Mouse (Mus musculus) hindbrain, embryonic 13.5 days (tissue): ENCODE measurements around the gene Epha2. TPM values are rescaled to one million over a fixed set of nuclear protein-coding genes. Genes with fewer than 3 reads are reported as not detected.
A peak's percentile ranks its signal among the peaks of the same experiment; 100 is the strongest.

Experiments used
- ATAC-seq: fragments of 200-750 bp; cut with Nextera tagmentation; 2 replicates; pipeline ENCODE4 v1.8.0; 2017; ENCODE audit warnings: moderate TSS enrichment; ENCODE audit not compliant: low FRiP score
- H3K27ac ChIP-seq: fragments of 300-500 bp; sonication (generic); 2 replicates; pipeline ENCODE4 v1.5.1; 2015; ENCODE audit warnings: inconsistent platforms, mild to moderate bottlenecking, moderate library complexity
- H3K27me3 ChIP-seq: fragments of 300-500 bp; sonication (generic); 2 replicates; pipeline ENCODE4 v1.6.1; 2015; ENCODE audit warnings: mild to moderate bottlenecking, inconsistent platforms
- H3K36me3 ChIP-seq: fragments of 300-500 bp; sonication (generic); 2 replicates; pipeline ENCODE4 v1.6.1; 2015; ENCODE audit warnings: mild to moderate bottlenecking, inconsistent platforms
- H3K4me1 ChIP-seq: fragments of 300-500 bp; sonication (generic); replicated peaks from 2 replicates; pipeline ENCODE4 v1.6.1; 2015; ENCODE audit warnings: inconsistent platforms
- H3K4me2 ChIP-seq: fragments of 300-500 bp; sonication (generic); 2 replicates; pipeline ENCODE4 v1.6.1; 2015; ENCODE audit warnings: inconsistent platforms, mild to moderate bottlenecking, moderate library complexity
- H3K4me3 ChIP-seq: fragments of 300-500 bp; sonication (generic); 2 replicates; pipeline ENCODE4 v1.5.1; 2015; ENCODE audit warnings: mild to moderate bottlenecking, inconsistent platforms
- H3K9ac ChIP-seq: fragments of 300-500 bp; sonication (generic); 2 replicates; pipeline ENCODE4 v1.6.1; 2015; ENCODE audit warnings: mild to moderate bottlenecking, inconsistent platforms
- H3K9me3 ChIP-seq: fragments of 300-500 bp; sonication (generic); 2 replicates; pipeline ENCODE4 v1.6.1; 2016; ENCODE audit warnings: inconsistent platforms
- WGBS: fragments of 180-500 bp; shearing (Covaris S2); methylation state at CpG from one replicate; pipeline ENCODE4 v1.1.7; 2015; 5-methylcytosine and 5-hydroxymethylcytosine counted together
- polyA plus RNA-seq: library from polyadenylated mRNA; unstranded; fragments of >200 nt; fragmentation: Nextera tagmentation; extraction: Ambion mirVana; gene quantifications from 2 replicates; pipeline ENCODE4 v1.2.1, GENCODE M21; 2015

Gene Epha2
- polyA plus RNA-seq, 1 experiment from 2014 or later: 1.8 TPM

- Histone ChIP-seq H3K27me3 (no peaks in the 10 kb centered on the region), H3K9ac (no peak overlapping the region), H3K9me3 (no peaks in the 10 kb centered on the region), H3K4me3 (no peak overlapping the region), H3K4me2 (no peak overlapping the region), H3K36me3 (no peaks in the 10 kb centered on the region), H3K27ac (no peak overlapping the region), H3K4me1 (0 out of 2 replicates have a peak, but pooled peaks cover 2% of the 10 kb centered on the region)
- 77% methylated on average over 15 of the region's 15 CpGs for WGBS
- ATAC-seq: no peak
These were observed 24.6 kb downstream of the Epha2 start for GRCm38 (mm10) chr4:141325636-141326035.

- Histone ChIP-seq H3K27ac (no peak overlapping the region), H3K9me3 (no peaks in the 10 kb centered on the region), H3K4me1 (0 out of 2 replicates have a peak, but pooled peaks cover 2% of the 10 kb centered on the region), H3K27me3 (no peaks in the 10 kb centered on the region), H3K9ac (no peak overlapping the region), H3K36me3 (no peaks in the 10 kb centered on the region), H3K4me3 (no peak overlapping the region), H3K4me2 (no peak overlapping the region)
- 83% methylated on average over 4 of the region's 4 CpGs for WGBS
- ATAC-seq: no peak
These were observed 26.0 kb downstream of the Epha2 start for GRCm38 (mm10) chr4:141327075-141327474.

- Histone ChIP-seq H3K4me2 (no peak overlapping the region), H3K4me3 (no peak overlapping the region), H3K9ac (no peak overlapping the region), H3K27ac (no peak overlapping the region), H3K36me3 (no peaks in the 10 kb centered on the region), H3K4me1 (0 out of 2 replicates have a peak, but pooled peaks cover 2% of the 10 kb centered on the region), H3K27me3 (0 out of 2 replicates have a peak, but pooled peaks cover 4% of the 10 kb centered on the region), H3K9me3 (no peaks in the 10 kb centered on the region)
- 89% methylated on average over 9 of the region's 9 CpGs for WGBS
- ATAC-seq: no peak
These were observed 27.7 kb downstream of the Epha2 start for GRCm38 (mm10) chr4:141328742-141329141.

GRCm38 (mm10) chr4:141329968-141330367, 28.9 kb downstream of the Epha2 start:
- 68% methylated on average over 12 of the region's 12 CpGs for WGBS
- no peaks in the 10 kb centered on the region for H3K9me3 ChIP-seq
- no peak overlapping the region for H3K4me2 ChIP-seq
- H3K36me3 ChIP-seq: no peaks in the 10 kb centered on the region
- ATAC-seq: no peak
- H3K9ac ChIP-seq: no peak overlapping the region
- H3K27me3 ChIP-seq: 0 out of 2 replicates have a peak, but pooled peaks cover 4% of the 10 kb centered on the region
- H3K4me1 ChIP-seq: peaks cover 9% of the 10 kb centered on the region
- no peak overlapping the region for H3K27ac ChIP-seq
- no peak overlapping the region for H3K4me3 ChIP-seq

GRCm38 (mm10) chr4:141331446-141331845, 30.4 kb downstream of the Epha2 start:
- Histone ChIP-seq H3K4me3 (no peak overlapping the region), H3K27ac (no peak overlapping the region), H3K36me3 (no peaks in the 10 kb centered on the region), H3K4me2 (no peak overlapping the region), H3K27me3 (0 out of 2 replicates have a peak, but pooled peaks cover 4% of the 10 kb centered on the region), H3K9me3 (no peaks in the 10 kb centered on the region), H3K9ac (no peak overlapping the region), H3K4me1 (peaks cover 23% of the 10 kb centered on the region)
- 100% methylated on average over 2 of the region's 2 CpGs for WGBS
- no peak for ATAC-seq

- Histone ChIP-seq H3K9me3 (no peaks in the 10 kb centered on the region), H3K4me2 (no peak overlapping the region), H3K36me3 (no peaks in the 10 kb centered on the region), H3K9ac (no peak overlapping the region), H3K4me3 (no peak overlapping the region), H3K4me1 (peaks cover 21% of the 10 kb centered on the region), H3K27ac (no peak overlapping the region), H3K27me3 (0 out of 2 replicates have a peak, but pooled peaks cover 4% of the 10 kb centered on the region)
- no peak for ATAC-seq
- WGBS: 85% methylated on average over 7 of the region's 7 CpGs
These were observed 31.2 kb downstream of the Epha2 start for GRCm38 (mm10) chr4:141332258-141332657.

GRCm38 (mm10) chr4:141334695-141335094, 33.7 kb downstream of the Epha2 start:
- Histone ChIP-seq H3K36me3 (no peaks in the 10 kb centered on the region), H3K4me1 (peaks cover 41% of the 10 kb centered on the region), H3K27me3 (0 out of 2 replicates have a peak, but pooled peaks cover 8% of the 10 kb centered on the region), H3K9ac (peak overlapping the region; percentile 51; the same call in 1 of the 2 replicates), H3K4me2 (no peak overlapping the region), H3K4me3 (no peak overlapping the region), H3K9me3 (no peaks in the 10 kb centered on the region), H3K27ac (peak overlapping the region; percentile 78)
- 41% methylated on average over 5 of the region's 5 CpGs for WGBS
- peak; percentile 22; the same call in 1 of the 2 replicates for ATAC-seq

- peaks cover 41% of the 10 kb centered on the region for H3K4me1 ChIP-seq
- 0 out of 2 replicates have a peak, but pooled peaks cover 8% of the 10 kb centered on the region for H3K27me3 ChIP-seq
- H3K9me3 ChIP-seq: no peaks in the 10 kb centered on the region
- H3K4me2 ChIP-seq: no peak overlapping the region
- H3K36me3 ChIP-seq: no peaks in the 10 kb centered on the region
- peak overlapping the region; percentile 78 for H3K27ac ChIP-seq
- H3K4me3 ChIP-seq: no peak overlapping the region
- no peak overlapping the region; the same call in 1 of the 2 replicates for H3K9ac ChIP-seq
- whole genome bisulfite sequencing: 5% methylated on average over 3 of the region's 3 CpGs
- ATAC-seq: peak; percentile 75
These were observed 34.3 kb downstream of the Epha2 start for GRCm38 (mm10) chr4:141335263-141335796.

- Histone ChIP-seq H3K27ac (peak overlapping the region; percentile 78), H3K4me1 (peaks cover 41% of the 10 kb centered on the region), H3K36me3 (no peaks in the 10 kb centered on the region), H3K9me3 (no peaks in the 10 kb centered on the region), H3K27me3 (0 out of 2 replicates have a peak, but pooled peaks cover 8% of the 10 kb centered on the region), H3K9ac (no peak overlapping the region), H3K4me3 (no peak overlapping the region), H3K4me2 (no peak overlapping the region)
- WGBS: 50% methylated on average over 6 of the region's 6 CpGs
- ATAC-seq: peak; percentile 38; the same call in 1 of the 2 replicates
These were observed 35.2 kb downstream of the Epha2 start for GRCm38 (mm10) chr4:141336196-141336595.

- Histone ChIP-seq H3K9me3 (no peaks in the 10 kb centered on the region), H3K9ac (peak overlapping the region; percentile 14; the same call in 1 of the 2 replicates)
These were observed 36.9 kb downstream of the Epha2 start for GRCm38 (mm10) chr4:141337986-141338385.

GRCm38 (mm10) chr4:141338853-141339252, 37.8 kb downstream of the Epha2 start:
- H3K27ac ChIP-seq: no peak overlapping the region
- ATAC-seq: no peak
- 22% methylated on average over 1 of the region's 1 CpGs for WGBS
- H3K4me3 ChIP-seq: no peak overlapping the region
- no peaks in the 10 kb centered on the region for H3K36me3 ChIP-seq
- H3K27me3 ChIP-seq: 0 out of 2 replicates have a peak, but pooled peaks cover 3% of the 10 kb centered on the region
- H3K4me1 ChIP-seq: peaks cover 41% of the 10 kb centered on the region
- H3K9ac ChIP-seq: no peak overlapping the region
- H3K9me3 ChIP-seq: no peaks in the 10 kb centered on the region
- no peak overlapping the region for H3K4me2 ChIP-seq

More at GRCm38 (mm10) chr4:141337986-141338385, 36.9 kb downstream of the Epha2 start:
- ATAC-seq: no peak
- H3K4me2 ChIP-seq: 0 out of 2 replicates have a peak overlapping the region, but pooled peaks have one; percentile 4
- H3K4me3 ChIP-seq: no peak overlapping the region
- H3K4me1 ChIP-seq: peaks cover 41% of the 10 kb centered on the region
- H3K36me3 ChIP-seq: no peaks in the 10 kb centered on the region
- peak overlapping the region; percentile 35; the same call in 1 of the 2 replicates for H3K27ac ChIP-seq
- WGBS: 43% methylated on average over 6 of the region's 6 CpGs
- 0 out of 2 replicates have a peak, but pooled peaks cover 8% of the 10 kb centered on the region for H3K27me3 ChIP-seq

GRCm38 (mm10) chr4:141341477-141341876, 40.4 kb downstream of the Epha2 start:
- 63% methylated on average over 7 of the region's 7 CpGs for WGBS
- Histone ChIP-seq H3K4me3 (no peak overlapping the region), H3K9ac (no peak overlapping the region), H3K36me3 (no peaks in the 10 kb centered on the region), H3K27me3 (0 out of 2 replicates have a peak, but pooled peaks cover 3% of the 10 kb centered on the region), H3K9me3 (no peaks in the 10 kb centered on the region), H3K4me1 (peaks cover 20% of the 10 kb centered on the region), H3K4me2 (no peak overlapping the region), H3K27ac (no peak overlapping the region)
- ATAC-seq: no peak

GRCm38 (mm10) chr4:141343515-141343914, 42.5 kb downstream of the Epha2 start:
- Histone ChIP-seq H3K4me1 (peaks cover 15% of the 10 kb centered on the region), H3K27ac (no peak overlapping the region), H3K4me3 (no peak overlapping the region), H3K9me3 (no peaks in the 10 kb centered on the region), H3K27me3 (no peaks in the 10 kb centered on the region), H3K36me3 (no peaks in the 10 kb centered on the region), H3K9ac (no peak overlapping the region), H3K4me2 (no peak overlapping the region)
- 70% methylated on average over 7 of the region's 7 CpGs for WGBS
- ATAC-seq: no peak
